Mouse (Mus musculus): ENCODE measurements around the gene Nell1.

Gene Nell1

DNA sequence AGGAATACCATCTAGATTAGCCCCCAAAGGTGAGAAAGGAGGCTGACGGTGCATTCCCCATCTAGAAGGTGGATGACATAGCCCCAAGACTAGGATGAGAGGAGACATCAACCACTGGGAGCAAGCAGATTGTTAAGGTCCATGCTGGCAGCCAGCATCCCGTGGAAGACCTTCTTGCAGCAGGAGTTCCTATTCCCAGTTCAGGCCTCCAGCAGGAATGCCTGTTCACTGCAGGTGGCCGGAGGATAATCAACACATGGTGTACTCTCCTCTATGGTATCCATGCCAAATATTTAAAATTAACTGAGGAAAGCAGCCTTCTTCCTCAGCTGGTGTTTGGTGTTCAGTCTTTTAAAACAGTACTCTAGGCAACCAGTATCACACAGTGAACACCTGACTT, 574.9 kb downstream of the Nell1 start:
- DNase-seq (ENCODE audit: low spot score in 2 of 2): peak in 1 of 2 experiments; percentile 23

DNA sequence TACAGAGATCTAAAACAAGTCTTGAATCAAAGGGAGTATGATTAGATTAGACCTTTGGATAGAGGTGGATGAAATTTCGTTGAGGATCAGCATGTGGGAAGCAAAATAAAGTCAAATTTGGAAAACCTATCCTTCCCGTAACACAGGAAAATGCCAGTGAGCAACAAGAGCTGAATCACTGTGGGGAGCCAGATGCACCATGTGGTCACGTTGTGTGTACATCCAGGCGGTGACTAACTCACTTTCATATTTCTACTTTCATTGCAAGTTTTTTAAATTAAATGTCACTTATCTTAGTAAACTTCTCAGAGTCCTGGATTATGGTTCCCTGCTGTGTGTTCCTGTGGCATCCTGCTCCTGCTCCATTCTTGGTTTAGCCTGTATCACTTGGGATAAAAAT, 576.8 kb downstream of the Nell1 start:
- peak in 1 of 2 experiments; percentile 52 for DNase-seq (ENCODE audit: low spot score in 2 of 2)

DNA sequence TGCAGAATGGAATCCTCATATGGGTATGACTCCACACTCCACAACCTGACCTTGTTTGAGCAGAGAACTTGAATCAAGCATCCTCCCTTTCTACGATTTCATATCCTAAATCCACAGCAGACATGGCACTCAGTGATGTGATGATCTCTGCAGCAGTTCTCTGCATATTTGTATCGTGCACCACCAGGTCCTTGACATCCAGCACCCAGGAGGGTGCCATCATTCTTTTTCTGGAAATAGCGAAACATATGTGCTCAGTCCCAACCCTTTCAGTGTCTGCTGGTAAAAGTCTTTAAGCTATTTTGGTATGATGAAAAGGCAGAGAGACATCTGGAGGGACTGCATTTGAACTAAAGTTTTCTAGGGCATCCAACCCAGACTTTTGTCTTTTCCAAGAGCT, 588.0 kb downstream of the Nell1 start:
- DNase-seq (ENCODE audit: low spot score in 2 of 2): peak in 1 of 2 experiments; percentile 14

DNA sequence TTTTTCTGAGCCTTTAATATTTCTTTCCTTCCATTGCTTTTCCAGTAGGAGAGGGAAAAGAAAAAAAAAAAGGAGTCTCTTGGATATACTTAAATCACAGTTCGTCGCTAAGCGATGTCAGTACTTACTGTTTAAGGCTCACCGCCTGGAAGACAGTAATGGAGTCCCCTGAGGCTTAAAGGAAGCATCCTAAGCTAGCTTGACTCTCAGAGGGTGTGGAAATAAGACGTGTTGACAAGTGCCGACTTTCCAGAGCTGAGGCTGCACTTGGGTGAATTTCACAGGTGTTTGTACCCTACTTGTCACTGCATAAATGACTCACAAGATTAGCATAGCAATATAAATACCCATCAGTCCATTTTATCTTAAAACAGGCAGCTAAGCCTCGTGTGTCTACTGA, 599.2 kb downstream of the Nell1 start:
- DNase-seq (ENCODE audit: low spot score in 2 of 2): no peak

DNA sequence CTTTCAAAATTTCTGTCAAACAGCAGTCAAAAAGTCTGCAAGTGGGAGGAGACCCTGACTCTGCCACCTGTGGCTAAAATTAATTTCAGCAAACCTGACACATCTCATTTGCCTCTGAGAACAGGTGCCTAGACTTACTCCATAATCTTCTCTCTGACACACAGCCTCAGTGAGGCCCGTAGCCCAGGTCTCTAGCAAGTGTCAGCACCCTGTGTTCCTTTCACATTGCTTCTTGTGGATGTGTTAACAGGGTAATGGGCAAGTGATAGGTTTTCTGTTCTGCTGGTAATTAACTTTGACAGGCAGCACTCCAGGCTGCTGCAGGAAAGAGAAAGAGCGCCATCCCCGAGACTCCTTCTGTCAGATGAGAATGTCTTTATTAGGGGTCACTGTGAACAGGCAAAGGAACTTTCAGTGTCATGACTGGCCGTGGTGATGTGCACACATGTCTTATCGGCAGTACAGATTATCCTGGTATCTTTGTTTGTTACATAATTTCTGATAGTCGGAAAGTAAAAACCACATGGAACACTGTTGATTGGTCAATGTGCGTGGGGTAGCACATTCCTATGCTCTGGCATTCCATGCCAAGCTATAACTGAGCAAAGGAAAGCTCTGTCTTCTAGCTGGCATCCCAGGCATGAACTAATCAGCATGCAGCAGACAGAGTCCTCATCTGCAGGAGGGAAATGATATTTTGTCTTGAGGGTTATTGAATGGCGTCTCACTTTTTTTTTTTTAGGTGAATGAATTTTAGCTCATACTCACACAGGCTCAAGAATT, 614.2 kb downstream of the Nell1 start:
- no peak for DNase-seq (ENCODE audit: low spot score in 2 of 2)

DNA sequence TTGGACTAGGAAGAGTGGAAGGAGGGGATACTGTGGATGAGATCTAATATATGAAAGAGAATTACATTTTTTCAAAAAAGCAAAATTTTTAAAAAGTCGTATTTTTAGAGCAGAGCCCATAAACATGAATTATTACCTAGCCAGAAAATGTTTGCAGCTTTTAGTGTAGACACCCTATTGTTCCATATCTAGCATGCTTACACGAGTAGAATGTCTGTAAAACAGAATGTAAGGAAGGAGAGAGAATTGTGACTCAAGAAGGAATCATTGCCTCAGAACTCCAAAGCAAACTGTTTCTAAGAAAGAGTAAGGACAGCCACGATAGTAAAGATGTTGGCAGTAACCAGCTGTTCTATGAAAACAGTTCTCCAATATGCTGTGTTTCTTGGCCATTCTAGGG, 624.2 kb downstream of the Nell1 start, which contains the start of gene 4933405O20Rik:
Gene 4933405O20Rik, plus strand, starts transcription at position 301 of the 400 bp plus-strand sequence.
- DNase-seq (ENCODE audit: low spot score in 2 of 2): no peak

DNA sequence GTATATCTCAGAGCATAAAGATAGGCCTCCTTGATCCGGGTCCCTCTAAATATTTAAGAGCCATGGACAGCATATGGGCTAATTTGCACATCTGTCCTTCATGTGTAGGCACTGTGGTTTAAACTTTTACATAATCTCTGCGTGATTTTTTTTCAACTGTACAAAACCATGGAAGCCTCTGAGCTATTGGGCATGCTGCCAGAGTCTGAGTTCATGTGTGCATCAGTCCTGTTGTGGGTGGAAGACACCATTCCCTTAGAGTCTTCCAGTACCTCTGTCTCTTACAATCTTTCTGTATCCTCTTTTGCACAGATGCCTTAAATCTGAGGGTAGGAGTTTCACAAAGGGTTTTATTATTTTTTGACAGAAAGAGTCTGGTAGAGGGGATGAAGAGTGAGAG, 639.4 kb downstream of the Nell1 start:
- DNase-seq (ENCODE audit: low spot score in 2 of 2): peak; percentile 14 to 56

DNA sequence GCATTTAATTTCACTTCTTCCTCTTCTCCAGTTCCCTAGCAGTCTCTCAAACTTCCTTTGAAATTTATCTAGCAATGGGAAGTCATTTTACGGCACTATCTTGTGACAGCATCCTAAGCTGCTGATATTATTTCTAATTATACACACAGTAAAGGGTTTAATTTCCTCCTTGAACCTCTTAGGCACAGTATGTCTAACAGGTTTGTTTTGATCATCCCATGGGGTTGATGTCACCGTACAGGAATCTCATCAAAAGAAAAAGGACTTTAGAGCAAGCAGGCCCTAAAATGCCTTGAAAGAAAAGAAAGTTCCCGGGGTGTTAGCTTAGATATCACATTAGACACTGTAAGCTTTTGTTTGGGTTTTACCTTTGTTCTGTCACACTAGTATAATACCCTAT, 654.5 kb downstream of the Nell1 start:
- no peak for DNase-seq (ENCODE audit: low spot score in 2 of 2)

DNA sequence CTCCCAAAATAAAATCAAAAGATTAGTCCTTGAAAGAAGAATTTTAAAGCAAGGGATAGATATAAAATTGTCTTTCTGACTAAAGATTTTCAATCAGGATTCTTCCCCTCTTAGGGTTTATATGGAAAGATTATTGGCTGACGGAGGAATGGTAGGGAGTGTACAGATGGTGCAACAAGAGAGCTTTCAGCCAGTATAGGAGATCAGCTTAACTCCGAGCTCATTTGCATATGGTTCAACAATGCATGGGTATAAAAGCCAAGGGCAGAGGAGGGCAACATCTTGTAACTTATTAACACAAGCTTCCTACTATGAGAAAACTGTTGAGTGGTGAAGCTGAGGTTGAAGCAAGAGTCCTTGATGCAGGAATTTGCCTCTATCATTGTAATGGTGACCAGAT, 658.5 kb downstream of the Nell1 start:
- no peak for DNase-seq (ENCODE audit: low spot score in 2 of 2)

DNA sequence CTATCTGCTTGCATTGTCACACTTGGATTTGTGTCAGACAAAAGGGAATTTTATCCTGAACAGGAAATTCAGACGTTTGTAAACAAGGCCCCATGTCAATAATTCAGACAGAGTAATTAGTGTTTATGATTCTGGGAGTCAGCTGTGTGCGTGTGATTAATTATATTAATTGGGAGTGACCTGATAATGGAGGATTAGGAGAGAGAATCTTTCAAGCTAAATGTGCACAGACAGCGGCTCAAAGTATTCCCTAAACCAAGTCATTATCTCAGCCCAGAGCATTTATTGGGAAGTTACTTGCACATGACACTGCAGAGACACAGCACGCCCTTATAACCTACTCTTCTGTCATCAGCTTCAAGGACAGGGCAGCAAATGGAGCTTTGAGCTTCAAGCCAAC, 697.6 kb downstream of the Nell1 start:
- no peak for DNase-seq (ENCODE audit: low spot score in 2 of 2)

DNA sequence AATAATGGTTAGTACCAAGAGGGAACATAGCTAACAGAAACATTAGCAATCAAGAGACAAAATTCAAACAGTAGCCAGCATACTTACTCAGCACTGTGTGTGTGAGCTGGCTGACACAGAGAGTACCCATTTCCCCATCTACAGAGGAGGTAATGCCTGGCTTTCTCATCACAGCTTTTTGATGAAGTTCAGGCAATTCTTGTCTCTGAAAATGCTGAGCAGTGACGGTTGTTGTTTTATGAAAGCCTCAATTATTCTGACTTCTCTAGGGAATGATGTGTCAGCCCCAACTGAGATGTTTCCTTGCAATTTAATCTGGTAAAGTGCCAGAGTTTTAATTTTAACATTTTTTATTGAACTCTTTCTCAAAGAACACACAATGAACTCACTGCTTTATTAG, 700.8 kb downstream of the Nell1 start:
- DNase-seq (ENCODE audit: low spot score in 2 of 2): no peak

DNA sequence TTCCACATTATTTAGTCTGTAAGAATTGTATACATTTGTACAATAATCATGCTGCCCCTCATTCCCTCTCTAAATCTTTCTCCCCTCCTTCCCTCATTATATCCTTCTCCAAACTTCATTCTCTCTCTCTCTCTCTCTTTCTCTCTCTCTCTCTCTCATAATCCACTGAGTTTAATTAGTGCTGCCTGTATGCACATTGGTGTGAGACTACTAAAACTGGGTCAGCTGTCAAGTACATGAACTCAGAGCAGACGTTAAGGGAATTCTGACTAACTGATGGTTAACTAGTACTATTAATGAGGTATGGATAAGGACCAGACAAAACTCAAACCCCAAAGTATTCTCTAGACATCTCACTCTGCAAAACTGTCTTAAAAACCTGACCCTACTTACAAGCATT, 702.8 kb downstream of the Nell1 start:
- DNase-seq (ENCODE audit: low spot score in 2 of 2): no peak

DNA sequence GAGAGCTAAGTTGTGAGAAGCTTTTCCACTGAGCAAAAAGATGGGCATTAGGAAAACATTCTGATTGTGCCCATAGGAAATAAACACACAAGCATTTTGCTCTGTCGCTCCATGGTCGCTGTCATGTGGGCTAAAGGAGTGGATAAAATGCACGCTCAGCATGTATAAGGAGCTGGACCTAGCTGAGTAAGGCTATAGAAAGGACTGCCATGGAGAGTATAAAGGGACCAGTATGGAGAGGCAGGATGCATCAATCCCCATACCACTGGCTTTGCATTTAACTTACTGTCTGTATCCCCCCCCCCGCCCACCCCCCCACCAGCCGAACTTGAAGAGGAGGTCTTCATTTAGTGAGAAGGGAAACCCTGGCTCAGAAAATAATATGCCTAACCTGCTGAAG, 711.7 kb downstream of the Nell1 start:
- DNase-seq (ENCODE audit: low spot score in 2 of 2): no peak

DNA sequence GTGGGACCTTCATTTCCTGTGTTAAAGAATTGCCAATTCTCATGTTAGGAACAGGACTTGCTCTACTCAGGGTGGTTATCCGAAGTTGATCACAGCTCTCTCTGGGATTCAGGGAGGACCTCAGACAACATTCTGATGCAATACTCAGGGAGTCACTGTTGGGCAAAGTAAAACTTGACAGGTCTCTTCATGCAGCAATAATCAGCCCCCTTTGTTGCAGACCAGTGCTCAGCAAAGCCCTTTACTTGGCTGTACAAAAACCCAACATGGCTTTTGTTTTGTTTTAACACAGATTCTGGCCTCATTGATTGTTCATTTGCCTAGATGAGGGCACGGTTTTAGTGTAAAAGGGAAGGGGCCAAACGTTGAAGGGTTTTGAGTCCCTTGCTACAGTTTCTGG, 750.5 kb downstream of the Nell1 start:
- DNase-seq (ENCODE audit: low spot score in 2 of 2): no peak

DNA sequence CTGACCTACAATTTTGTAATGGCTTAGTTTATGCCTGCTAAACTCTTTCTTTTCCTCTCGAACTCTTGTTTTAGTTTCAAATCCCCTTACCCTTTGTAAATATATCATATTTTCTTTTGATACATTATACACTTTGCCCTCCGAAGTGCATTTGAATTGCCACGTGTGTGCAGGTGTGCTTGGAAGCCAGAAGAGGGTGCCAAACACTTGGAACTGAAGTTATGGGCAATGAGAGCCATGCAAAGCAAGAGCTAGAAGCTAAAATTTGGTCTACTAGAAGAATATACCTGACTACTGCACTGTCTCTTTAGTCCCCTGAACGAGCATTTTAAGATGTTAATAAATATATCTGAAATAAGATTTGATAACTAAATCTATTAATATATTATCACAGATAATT, 756.3 kb downstream of the Nell1 start:
- DNase-seq (ENCODE audit: low spot score in 2 of 2): no peak

DNA sequence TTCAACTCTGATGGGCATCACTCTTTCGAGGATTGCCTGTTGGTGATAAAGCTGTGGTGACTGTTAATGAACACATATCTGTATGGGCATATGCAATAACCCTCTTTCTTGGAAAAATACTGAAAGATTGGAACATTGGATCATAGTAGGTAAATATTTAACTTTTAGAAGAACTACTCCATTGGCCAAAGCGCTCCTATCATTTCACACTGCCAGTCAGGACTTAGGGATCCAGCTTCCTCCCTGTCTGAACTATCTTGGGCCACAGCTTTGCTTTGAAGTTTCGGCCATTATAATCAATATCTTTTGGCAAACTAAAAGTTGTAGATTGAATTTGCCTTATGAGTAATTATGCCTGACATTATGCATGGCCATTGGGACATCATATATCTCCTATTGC, 780.9 kb downstream of the Nell1 start:
- no peak for DNase-seq (ENCODE audit: low spot score in 2 of 2)

DNA sequence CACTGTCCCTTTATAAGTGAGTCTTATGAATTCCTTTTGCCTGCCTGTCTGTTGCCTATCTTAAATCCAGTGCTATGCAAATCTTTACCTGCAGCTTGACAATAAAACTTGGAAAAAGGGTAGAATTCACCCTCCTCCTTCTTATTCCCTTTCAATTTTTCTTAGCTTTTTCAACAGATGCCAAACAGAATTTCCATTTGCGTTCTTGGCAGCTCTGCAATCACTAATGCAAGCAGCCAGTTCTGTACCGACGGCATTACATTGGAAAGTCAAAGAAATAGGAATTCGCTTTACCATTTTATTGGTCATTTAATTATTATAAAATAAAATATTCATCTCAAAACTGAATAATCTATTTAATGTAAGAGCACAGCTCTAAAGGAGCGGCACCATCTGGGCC, 781.7 kb downstream of the Nell1 start:
- DNase-seq (ENCODE audit: low spot score in 2 of 2): no peak

DNA sequence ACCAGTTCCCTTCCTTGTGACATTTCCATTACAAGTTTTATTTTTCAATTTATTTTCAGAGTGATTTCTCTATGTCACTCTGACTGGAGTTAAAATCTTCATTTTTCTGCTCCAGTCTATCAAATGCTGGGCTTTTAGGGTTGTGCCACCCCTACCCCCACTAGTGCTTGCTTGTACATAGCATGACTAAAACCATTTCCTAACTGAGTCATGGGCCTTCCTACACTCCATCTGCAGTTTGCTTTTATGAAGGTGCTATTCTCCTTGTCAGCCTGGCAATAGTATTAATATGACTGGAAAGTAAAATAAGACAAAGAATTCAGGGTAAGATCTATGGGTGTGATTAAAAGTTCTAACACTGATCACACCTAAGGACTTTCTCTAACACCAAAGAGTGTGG, 798.9 kb downstream of the Nell1 start:
- DNase-seq (ENCODE audit: low spot score in 2 of 2): peak in 1 of 2 experiments; percentile 28

DNA sequence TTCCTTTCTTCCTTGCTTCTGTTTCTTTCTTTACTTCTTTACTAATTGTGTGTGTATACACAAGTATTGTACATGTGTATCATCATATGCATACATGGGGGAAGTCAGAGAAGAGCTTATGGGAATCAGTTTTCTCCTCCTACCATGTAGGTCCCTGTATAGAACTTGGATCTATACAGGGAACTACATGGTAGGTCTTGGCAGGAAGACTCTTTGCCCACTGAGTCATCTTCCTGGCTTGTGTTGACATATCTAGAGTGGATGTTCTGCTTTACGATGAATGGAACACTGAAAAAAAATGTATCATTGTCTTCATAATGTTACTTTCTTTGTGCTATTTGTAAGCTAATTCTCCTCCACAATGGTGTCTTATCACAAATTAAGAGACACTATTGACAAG, 806.4 kb downstream of the Nell1 start:
- DNase-seq (ENCODE audit: low spot score in 2 of 2): no peak

DNA sequence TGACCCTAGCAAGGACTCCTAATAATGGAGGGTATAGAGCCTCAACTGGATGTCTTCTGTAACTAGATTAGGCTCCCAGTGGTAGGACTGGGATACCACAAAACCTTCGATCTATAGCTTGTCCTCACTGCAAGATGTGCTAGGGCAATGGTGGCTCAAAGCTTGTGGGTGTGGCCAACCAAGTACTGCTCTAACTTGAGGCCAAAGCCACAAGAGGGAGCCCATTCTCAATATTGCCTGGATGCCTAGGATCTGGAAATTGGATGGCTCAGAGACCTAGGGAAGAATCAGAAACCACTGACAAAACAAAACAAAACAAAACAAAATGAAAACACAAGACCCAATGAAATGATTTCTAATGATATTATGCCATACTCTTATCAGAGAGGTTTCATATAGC, 809.0 kb downstream of the Nell1 start:
- DNase-seq (ENCODE audit: low spot score in 2 of 2): no peak

DNA sequence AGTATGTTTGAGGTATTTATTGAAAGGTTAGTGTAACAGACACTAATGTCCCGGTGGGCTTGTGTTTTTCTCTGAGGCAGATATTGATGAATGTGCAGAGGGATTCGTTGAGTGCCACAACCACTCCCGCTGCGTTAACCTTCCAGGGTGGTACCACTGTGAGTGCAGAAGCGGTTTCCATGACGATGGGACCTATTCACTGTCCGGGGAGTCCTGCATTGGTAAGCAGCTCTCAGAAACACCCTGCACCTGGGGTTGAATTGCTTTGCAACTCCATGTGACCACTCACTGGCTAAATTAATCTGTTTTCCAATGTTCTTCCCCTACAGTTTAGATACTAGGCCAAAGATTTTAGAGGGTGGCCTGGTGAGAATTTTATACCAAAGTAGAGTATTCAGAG, 851.5 kb downstream of the Nell1 start:
- DNase-seq (ENCODE audit: low spot score in 2 of 2): no peak

DNA sequence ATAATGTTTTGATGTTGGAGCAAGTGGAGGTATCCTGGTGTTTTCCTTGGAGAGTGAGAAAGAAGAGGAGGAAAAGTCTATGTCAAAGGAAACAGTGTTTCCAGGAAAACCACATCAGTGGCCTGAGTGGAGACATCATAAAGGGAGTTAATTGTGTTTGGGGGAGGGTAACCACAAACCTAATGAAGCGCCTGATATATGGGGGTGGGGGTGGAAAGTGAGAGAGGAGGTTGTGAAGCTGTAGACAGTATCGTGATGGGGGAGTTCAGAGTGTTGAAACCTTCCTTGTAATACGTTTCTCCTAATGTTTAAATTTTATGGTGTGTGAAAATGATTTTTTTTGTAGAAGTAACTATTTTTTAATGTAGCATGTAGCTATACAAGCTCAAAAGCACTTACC, 858.1 kb downstream of the Nell1 start:
- DNase-seq (ENCODE audit: low spot score in 2 of 2): no peak

DNA sequence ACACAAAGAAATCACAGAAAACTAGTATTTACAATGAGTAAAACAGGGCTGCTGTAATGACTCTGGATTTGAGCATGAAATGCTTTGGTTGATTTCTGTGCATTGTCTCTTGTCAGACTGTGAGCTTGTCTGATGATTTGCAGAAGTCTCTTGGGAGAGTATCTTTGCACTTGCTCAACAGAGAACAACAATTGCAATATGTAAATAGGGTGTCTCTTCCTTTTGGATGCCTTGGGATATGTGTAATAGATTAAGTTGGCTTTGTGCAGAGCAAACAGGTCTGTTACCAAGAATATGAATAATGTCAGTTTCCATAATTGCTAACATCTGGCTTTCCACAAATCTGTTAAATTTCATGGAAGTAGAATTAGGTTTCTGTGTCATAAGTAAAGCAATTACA, 868.0 kb downstream of the Nell1 start:
- DNase-seq (ENCODE audit: low spot score in 2 of 2): no peak

DNA sequence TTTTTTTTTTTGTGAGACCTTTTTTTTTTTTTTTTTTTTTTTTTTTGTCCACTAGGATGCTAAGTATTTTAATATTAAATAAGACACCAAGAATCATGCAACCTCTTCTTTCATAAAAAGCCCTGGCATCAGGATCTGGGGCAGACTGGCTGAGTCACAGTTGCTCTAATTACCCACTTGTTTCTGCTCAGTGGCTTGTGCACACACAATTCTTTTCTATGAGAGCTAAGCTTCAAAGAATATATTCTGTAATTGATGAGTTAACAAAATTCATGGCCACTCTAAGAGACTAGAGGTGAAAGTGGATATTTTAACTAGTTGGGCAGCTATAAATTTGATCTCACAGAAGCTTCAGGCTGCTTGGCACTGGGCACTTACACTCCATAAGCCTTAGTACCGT, 873.3 kb downstream of the Nell1 start:
- DNase-seq (ENCODE audit: low spot score in 2 of 2): no peak
